Mouse (Mus musculus) limb, embryonic 10.5 days (tissue): ENCODE results near the gene Olfr153. TPM values are rescaled to one million over a fixed set of nuclear protein-coding genes. Genes with fewer than 3 reads are reported as not detected.
A peak's percentile ranks its signal among the peaks of the same experiment; 100 is the strongest.
"Not testable (repeated sequence)": the region's sequence is repeated elsewhere in the genome, so short reads cannot be mapped to it uniquely, and the experiment has no call there.

ENCODE experiments used
- DNase-seq: peaks from one replicate; pipeline ENCODE4 v3.0.0-alpha.2; 2017; ENCODE audit warnings: low spot score
- H3K27ac ChIP-seq: fragments of 300-500 bp; sonication (generic); 2 replicates; pipeline ENCODE4 v1.5.1; 2016; ENCODE audit warnings: mild to moderate bottlenecking
- H3K27me3 ChIP-seq: fragments of 300-500 bp; sonication (generic); 2 replicates; pipeline ENCODE4 v1.6.1; 2016; ENCODE audit warnings: low read depth, mild to moderate bottlenecking; ENCODE audit not compliant: poor library complexity, severe bottlenecking
- H3K36me3 ChIP-seq: fragments of 300-500 bp; sonication (generic); 2 replicates; pipeline ENCODE4 v1.6.1; 2016; ENCODE audit warnings: mild to moderate bottlenecking, moderate library complexity
- H3K4me1 ChIP-seq: fragments of 300-500 bp; sonication (generic); 2 replicates; pipeline ENCODE4 v1.6.1; 2016
- H3K4me3 ChIP-seq: fragments of 300-500 bp; sonication (generic); 2 replicates; pipeline ENCODE4 v1.5.1; 2016; ENCODE audit warnings: mild to moderate bottlenecking, moderate library complexity
- H3K9me3 ChIP-seq: fragments of 300-500 bp; sonication (generic); replicated peaks from 2 replicates; pipeline ENCODE4 v1.6.1; 2016; ENCODE audit warnings: mild to moderate bottlenecking
- WGBS: fragments of 180-500 bp; shearing (Covaris S2); methylation state at CpG from one replicate; pipeline ENCODE4 v1.1.7; 2016; 5-methylcytosine and 5-hydroxymethylcytosine counted together
- polyA plus RNA-seq: library from polyadenylated mRNA; unstranded; fragments of >200 nt; fragmentation: Nextera tagmentation; extraction: Ambion mirVana; gene quantifications from 2 replicates; pipeline ENCODE4 v1.2.1, GENCODE M21; 2016

Gene Olfr153
- polyA plus RNA-seq: not detected in 2 replicates

DNA sequence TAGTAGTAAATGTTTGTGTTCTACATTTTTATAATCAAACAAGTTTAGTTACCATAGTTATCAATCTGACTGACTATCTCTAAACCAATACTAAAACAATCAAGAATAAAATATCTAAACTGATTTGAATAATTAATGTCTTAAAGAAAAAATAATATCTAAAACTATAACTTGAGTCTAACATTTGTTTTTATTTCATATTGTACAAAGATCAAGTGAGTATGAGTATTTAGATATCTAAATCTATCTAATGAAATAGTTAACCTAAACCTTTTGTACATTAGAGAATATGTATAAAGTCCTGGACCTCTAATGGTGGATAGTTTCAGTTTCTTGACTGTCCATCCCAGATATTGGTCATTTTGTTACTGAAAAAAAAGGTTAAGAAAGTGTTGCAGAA, at the start of gene Olfr153:
Olfr153 (plus strand) TSS at position 301 of the 400 bp plus-strand sequence.
- H3K27me3 ChIP-seq: no peaks in the 10 kb centered on the region

DNA sequence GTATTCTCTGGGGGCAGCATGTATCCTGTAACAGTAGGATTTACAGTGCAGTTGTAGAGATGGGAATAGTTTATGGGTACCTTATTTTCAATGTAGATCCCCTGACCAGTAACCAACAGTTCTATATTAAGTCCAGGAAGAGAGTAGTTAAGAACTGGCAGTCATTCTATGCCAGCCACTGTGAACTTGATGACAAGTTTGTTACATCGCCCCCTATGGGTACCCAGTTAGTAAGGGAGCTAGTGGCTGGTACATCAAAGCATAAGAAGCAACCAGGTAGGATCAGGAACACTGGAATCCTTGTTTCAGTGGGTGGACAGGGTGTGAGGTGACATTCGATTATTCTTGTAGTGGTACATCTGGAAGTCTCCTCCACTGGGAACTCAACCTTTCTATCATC, 49.3 kb upstream of the Olfr153 start:
- H3K9me3 ChIP-seq: no peaks in the 10 kb centered on the region
- H3K27ac ChIP-seq: no peak overlapping the region
- WGBS: 81% methylated on average over 2 of the region's 2 CpGs
- no peaks in the 10 kb centered on the region for H3K27me3 ChIP-seq
- H3K4me1 ChIP-seq: no peaks in the 10 kb centered on the region
- H3K36me3 ChIP-seq: no peaks in the 10 kb centered on the region
- H3K4me3 ChIP-seq: no peak overlapping the region
- DNase-seq: no peak

More for the DNA sequence above, at the start of gene Olfr153:
- no peak for DNase-seq
- Histone ChIP-seq H3K4me1 (no peaks in the 10 kb centered on the region), H3K27ac (no peak within 1 kb of the TSS), H3K4me3 (no peak within 1 kb of the TSS), H3K9me3 (no peaks in the 10 kb centered on the region), H3K36me3 (no peaks in the 10 kb centered on the region)

DNA sequence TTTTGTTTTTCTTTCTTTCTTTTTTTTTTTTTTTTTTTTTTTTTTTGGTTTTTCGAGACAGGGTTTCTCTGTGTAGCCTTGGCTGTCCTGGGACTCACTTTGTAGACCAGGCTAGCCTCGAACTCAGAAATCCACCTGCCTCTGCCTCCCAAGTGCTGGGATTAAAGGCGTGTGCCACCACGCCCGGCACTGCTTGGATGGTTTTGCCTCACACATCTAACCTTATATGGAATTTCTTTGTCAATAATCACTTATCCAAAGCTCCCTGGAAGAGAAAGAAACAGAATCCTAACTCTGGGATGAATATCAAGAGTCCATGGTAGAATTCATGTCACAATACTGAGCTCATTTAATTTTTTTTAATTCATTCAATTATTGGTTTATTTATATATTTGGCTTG, 34.6 kb upstream of the Olfr153 start, which contains the start of gene Pramel7:
Pramel7 (minus strand) TSS at position 101 of the 400 bp plus-strand sequence.
- not testable (repeated sequence) for H3K27me3 ChIP-seq, H3K36me3 ChIP-seq, DNase-seq, H3K4me1 ChIP-seq, H3K4me3 ChIP-seq, H3K9me3 ChIP-seq, H3K27ac ChIP-seq
- 89% methylated on average over 4 of the region's 5 CpGs for WGBS

DNA sequence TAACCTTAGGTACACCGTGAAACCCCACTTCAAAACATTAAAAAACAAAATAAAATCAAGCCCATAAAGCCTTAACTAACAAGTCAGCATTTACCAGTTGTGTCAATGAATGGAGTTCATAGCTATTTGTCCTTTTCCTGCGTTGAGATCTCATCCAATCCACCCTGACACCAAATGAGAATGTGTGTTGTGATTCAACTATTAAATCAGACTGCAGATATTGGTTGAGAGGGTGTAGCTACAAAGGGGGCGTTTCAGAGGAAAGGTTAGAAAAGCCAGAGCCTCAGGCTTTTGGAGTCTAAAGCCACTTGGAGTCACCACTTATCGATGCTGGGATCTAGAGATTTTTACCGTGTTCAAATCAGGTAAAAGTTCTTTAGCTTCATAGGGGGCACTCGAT, 25.3 kb upstream of the Olfr153 start, which contains the start of gene Pramel6:
Pramel6 (plus strand) TSS at position 301 of the 400 bp plus-strand sequence.
- 90% methylated on average over 6 of the region's 6 CpGs for WGBS

DNA sequence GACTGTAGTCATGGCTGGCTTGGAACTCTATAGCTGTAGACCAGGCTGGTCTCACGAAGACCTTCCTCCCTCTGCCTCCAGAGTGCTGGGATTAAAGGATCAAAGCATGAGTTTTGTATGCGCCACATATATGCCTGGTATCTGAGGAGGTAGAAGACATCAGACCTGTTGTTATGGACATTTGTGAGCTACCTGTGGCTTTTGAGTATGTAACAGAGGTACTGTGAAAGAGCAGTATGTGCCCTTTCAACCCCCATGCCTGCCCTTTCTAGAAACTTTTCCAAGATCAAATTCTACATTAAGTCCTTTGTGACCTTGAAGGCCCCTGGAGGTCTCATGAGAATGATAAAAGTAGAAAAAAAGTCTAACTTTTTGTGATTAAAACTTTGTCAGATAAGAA, 16.6 kb upstream of the Olfr153 start:
- Histone ChIP-seq H3K36me3 (no peaks in the 10 kb centered on the region), H3K27me3 (no peaks in the 10 kb centered on the region), H3K27ac (no peak overlapping the region), H3K4me3 (no peak overlapping the region), H3K9me3 (no peaks in the 10 kb centered on the region), H3K4me1 (no peaks in the 10 kb centered on the region)
- DNase-seq: no peak
- 93% methylated on average over 2 of the region's 2 CpGs for WGBS

More for the DNA sequence above, 25.3 kb upstream of the Olfr153 start, which contains the start of gene Pramel6:
- H3K9me3 ChIP-seq: no peaks in the 10 kb centered on the region
- no peak within 1 kb of the TSS for H3K4me3 ChIP-seq
- H3K27ac ChIP-seq: no peak within 1 kb of the TSS
- H3K4me1 ChIP-seq: no peaks in the 10 kb centered on the region
- no peak for DNase-seq
- no peaks in the 10 kb centered on the region for H3K27me3 ChIP-seq
- H3K36me3 ChIP-seq: no peaks in the 10 kb centered on the region

DNA sequence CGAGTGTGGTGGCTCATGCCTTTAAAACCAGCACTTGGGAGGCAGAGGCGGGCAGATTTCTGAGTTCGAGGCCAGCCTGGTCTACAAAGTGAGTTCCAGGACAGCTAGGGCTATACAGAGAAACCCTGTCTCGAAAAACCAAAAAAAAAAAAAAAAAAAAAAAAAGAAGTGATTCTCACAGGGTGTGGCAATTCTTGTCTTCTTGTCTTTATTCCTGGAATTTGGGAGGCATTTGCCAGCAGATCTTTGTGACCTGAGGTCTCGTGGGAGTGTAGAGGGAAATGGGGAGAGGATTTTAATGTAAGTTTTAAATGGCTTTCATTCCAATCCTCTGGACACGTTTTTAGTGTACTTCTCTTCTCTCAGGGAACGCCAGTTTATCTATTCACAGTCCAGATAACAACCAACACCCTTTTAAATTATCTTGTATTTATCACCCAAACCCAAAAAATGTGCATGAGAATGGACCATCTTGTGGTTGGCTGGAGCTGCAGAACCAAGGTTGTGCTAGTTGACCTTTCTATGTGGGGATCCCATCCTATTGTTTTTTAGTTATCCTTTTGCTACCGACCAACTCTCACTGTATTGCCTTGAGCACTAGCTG, 16.0 kb upstream of the Olfr153 start:
- no peaks in the 10 kb centered on the region for H3K4me1 ChIP-seq
- no peak overlapping the region for H3K4me3 ChIP-seq
- no peak for DNase-seq
- H3K36me3 ChIP-seq: no peaks in the 10 kb centered on the region
- no peaks in the 10 kb centered on the region for H3K27me3 ChIP-seq
- no peak overlapping the region for H3K27ac ChIP-seq
- 85% methylated on average over 7 of the region's 8 CpGs for WGBS
- no peaks in the 10 kb centered on the region for H3K9me3 ChIP-seq

DNA sequence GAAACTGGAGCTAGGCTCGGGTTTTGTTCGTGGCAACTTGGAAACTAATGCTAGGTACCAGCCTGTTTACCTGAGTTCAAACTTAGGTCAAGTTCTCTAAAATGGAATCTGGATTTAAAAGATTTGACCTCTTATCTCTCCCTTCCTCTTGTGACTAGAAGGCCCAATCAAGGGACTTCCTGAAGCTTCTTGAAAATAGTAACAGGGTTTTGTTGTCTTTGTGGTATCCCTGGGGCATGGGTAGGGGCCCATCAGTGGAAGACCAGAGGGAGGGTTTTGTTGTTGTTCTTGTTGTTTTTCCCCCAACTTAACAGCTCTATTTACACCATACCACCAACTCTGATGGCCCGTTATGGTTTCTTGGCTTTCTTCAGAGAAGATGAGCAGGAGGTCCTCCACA, 15.0 kb upstream of the Olfr153 start:
- H3K9me3 ChIP-seq: no peaks in the 10 kb centered on the region
- H3K36me3 ChIP-seq: no peaks in the 10 kb centered on the region
- WGBS: 97% methylated on average over 3 of the region's 3 CpGs
- no peaks in the 10 kb centered on the region for H3K27me3 ChIP-seq
- DNase-seq: no peak
- no peaks in the 10 kb centered on the region for H3K4me1 ChIP-seq
- no peak overlapping the region for H3K4me3 ChIP-seq
- no peak overlapping the region for H3K27ac ChIP-seq

DNA sequence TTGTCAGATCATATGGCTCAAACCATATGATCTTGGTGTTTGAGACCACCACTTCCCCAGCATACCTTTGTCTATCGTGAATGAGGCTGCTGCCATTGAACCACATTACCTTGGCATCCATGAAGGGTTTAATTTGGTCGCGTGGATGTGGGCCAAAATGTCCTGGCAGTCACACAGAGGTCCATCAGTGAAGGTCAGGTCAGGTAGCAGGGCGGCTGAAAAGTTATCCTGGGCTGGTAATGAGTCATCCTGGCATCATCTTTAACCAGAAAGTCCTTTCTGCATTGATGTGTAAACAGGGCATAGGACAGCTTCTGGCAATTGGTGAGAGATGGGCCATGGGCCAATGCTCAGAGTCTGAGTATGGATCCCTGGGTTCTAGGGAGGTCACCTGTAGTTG, 10.9 kb upstream of the Olfr153 start:
- 85% methylated on average over 4 of the region's 4 CpGs for WGBS
- DNase-seq: no peak

DNA sequence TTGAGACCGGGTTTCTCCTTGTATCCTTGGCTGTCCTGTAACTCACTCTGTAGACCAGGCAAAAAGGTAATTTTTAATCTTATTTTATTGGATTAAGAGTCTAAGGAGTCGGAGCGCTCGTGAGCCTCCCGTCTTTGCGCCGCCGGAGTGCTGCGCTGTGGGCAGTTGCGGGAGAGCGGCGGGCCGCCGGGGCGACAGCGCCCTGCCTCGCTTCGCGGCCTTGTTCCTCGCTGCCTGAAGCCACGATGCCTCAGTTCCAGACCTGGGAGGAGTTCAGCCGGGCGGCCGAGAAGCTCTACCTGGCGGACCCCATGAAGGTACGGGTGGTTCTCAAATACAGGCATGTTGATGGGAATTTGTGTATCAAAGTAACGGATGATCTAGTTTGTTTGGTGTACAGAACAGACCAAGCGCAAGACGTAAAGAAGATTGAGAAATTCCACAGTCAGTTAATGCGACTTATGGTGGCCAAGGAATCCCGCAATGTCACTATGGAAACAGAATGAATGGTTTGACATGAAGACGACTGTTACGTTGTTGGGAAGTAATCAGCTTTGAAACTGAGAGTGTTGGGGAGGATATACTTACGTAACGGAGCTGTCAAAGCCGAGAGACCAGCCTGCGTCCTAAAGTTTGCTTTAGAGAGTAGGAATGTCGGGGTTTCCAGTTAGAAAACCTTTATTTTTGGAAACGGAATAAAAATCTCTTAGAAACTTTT, 5.5 kb upstream of the Olfr153 start:
- not testable (repeated sequence) for H3K27me3 ChIP-seq
- H3K4me3 ChIP-seq: 0 out of 2 replicates have a peak overlapping the region, but pooled peaks have one; percentile 19

More for the DNA sequence above, 10.9 kb upstream of the Olfr153 start:
- Histone ChIP-seq H3K27ac (no peak overlapping the region), H3K4me3 (no peak overlapping the region), H3K9me3 (no peaks in the 10 kb centered on the region), H3K36me3 (no peaks in the 10 kb centered on the region), H3K27me3 (no peaks in the 10 kb centered on the region), H3K4me1 (no peaks in the 10 kb centered on the region)

DNA sequence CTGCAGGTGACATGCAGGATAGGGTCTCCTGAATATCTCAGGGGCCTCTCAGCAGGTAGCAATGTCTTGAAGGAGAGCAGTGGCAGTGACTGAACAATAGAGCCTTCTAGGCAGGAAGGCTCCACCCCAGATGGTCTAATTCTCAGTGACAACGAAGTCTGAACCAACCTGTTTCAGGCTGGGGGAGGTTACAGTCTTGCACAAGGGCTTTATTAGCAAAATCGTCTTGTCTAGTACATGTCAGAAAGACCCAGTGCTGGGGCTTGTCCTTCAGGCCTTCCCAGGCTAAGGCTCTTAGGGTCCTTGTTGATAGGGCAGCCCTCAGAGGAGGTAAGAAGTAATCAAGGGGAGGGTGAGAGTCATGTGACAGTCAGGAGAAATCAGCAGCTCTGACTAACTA, 3.2 kb downstream of the Olfr153 start:
- no peak overlapping the region for H3K27ac ChIP-seq
- H3K9me3 ChIP-seq: no peaks in the 10 kb centered on the region
- H3K27me3 ChIP-seq: no peaks in the 10 kb centered on the region
- 81% methylated on average over 2 of the region's 2 CpGs for WGBS
- H3K36me3 ChIP-seq: no peaks in the 10 kb centered on the region
- no peaks in the 10 kb centered on the region for H3K4me1 ChIP-seq
- DNase-seq: no peak
- H3K4me3 ChIP-seq: no peak overlapping the region

More for the DNA sequence above, 5.5 kb upstream of the Olfr153 start:
- DNase-seq: peak; percentile 35
- WGBS: 40% methylated on average over 39 of the region's 39 CpGs
- not testable (repeated sequence) for H3K4me1 ChIP-seq, H3K27ac ChIP-seq, H3K36me3 ChIP-seq, H3K9me3 ChIP-seq

DNA sequence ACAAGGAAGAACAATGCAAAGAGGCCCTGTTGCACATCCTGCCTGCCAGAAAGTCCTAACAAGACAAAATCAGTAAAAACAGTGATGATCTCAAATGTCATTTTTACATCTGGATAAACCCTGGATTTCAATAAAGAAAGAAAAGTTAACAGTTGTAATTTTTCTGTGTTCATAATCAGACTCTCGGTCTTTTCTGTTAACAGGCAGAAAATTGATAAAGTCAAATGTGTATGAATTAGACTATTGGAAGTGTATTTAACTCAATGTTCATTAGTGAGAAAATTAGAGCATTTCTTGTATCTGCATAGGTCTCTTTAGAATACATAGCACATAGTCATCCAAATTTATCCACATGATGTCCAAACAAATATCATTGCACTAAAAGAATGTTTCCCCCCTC, 13.8 kb downstream of the Olfr153 start, which contains the start of gene Olfr1128:
Olfr1128 (minus strand) TSS at position 101 of the 400 bp plus-strand sequence.
- no peaks in the 10 kb centered on the region for H3K9me3 ChIP-seq
- DNase-seq: no peak
- H3K4me3 ChIP-seq: no peak within 1 kb of the TSS
- H3K27me3 ChIP-seq: no peaks in the 10 kb centered on the region
- 95% methylated on average over 1 of the region's 1 CpGs for WGBS
- H3K36me3 ChIP-seq: no peaks in the 10 kb centered on the region
- no peak within 1 kb of the TSS for H3K27ac ChIP-seq
- no peaks in the 10 kb centered on the region for H3K4me1 ChIP-seq

DNA sequence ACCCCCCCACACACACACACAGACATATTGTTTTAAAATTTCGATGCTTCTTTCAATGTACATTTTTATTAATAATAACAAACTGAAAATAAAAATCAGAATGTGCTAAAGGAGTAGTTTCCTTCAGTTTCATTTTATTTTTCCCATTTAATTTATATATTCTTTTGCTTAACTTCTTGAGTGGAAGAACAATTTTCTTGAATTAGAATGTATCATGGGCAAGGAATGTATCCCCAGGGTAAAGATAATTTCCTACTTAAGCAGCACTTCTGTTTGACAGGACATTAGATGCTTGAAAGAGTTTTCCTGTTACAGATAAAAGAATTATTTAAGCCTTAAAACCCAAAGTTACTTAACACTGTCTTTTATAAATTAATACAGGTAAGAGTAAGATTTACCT, 42.0 kb downstream of the Olfr153 start, which contains the start of gene Olfr1129:
Olfr1129 (plus strand) TSS at position 301 of the 400 bp plus-strand sequence.
- WGBS: 75% methylated on average over 1 of the region's 1 CpGs
- H3K4me3 ChIP-seq, H3K4me1 ChIP-seq, DNase-seq, H3K27me3 ChIP-seq, H3K9me3 ChIP-seq, H3K36me3 ChIP-seq, H3K27ac ChIP-seq: not testable (repeated sequence)
